ENCODE assay signal across 14 mouse cellular contexts in genomic region chr1:51650653-51650995, GRCm38 (mm10).
DNase-seq lines count a peak whose midpoint lies in the region; ATAC-seq and TF ChIP-seq lines count a peak whose summit lies in the region.
"Had no signal": no experiment of that assay in that cellular context is flagged by ENCODE, and none has a peak within 500 bp of the region (broad histone marks: within the 10 kb centered on the region; RNA-seq: fewer than 3 reads in every experiment).

No protein-coding gene starts in this region.

- no peaks in the 10 kb centered on the region for H3K9me3 ChIP-seq in forebrain, embryonic 13.5 days (replicated peaks)
- no peaks in the 10 kb centered on the region for H3K9me3 ChIP-seq in limb, embryonic 11.5 days (ENCODE audit: control insufficient read depth, low read length)
- H3K9me3 ChIP-seq in midbrain, embryonic 13.5 days: no peaks in the 10 kb centered on the region
- H3K9me3 ChIP-seq: heart, embryonic 13.5 days; kidney, embryonic 15.5 days; stomach, embryonic 15.5 days had no signal

- no peak for TF ChIP-seq POLR2A in kidney, adult 2 months (IDR thresholded peaks at IDR 0.05; ENCODE audit: low read depth, low read length)

- H3K4me2 ChIP-seq in forebrain, embryonic 13.5 days: no peak overlapping the region
- no peak overlapping the region for H3K4me2 ChIP-seq in limb, embryonic 11.5 days (ENCODE audit: low read depth, severe bottlenecking)
- 0 out of 2 replicates have a peak overlapping the region, but pooled peaks have one; percentile 17 for H3K4me2 ChIP-seq in midbrain, embryonic 13.5 days (replicated peaks)
- H3K4me2 ChIP-seq: heart, embryonic 13.5 days; kidney, embryonic 15.5 days; stomach, embryonic 15.5 days had no signal

- no peaks in the 10 kb centered on the region for H3K36me3 ChIP-seq in forebrain, embryonic 13.5 days (ENCODE audit: poor library complexity, severe bottlenecking)
- H3K36me3 ChIP-seq in limb, embryonic 11.5 days (ENCODE audit: control insufficient read depth, insufficient read depth, low read length): no peaks in the 10 kb centered on the region
- no peaks in the 10 kb centered on the region for H3K36me3 ChIP-seq in midbrain, embryonic 13.5 days
- H3K36me3 ChIP-seq in kidney, adult 2 months (ENCODE audit: control insufficient read depth, insufficient read depth, low read length): no peaks in the 10 kb centered on the region
- H3K36me3 ChIP-seq: heart, embryonic 13.5 days; kidney, embryonic 15.5 days; stomach, embryonic 15.5 days had no signal

- DNase-seq in embryo, embryonic 10 days (ENCODE audit: low spot score): peak; percentile 62
- peak; percentile 56 for DNase-seq in limb, embryonic 11.5 days (ENCODE audit: low spot score)
- no peak for DNase-seq in right cerebral cortex, postnatal 25 days
- no peak for DNase-seq in right cerebral cortex, postnatal 14 days
- DNase-seq in kidney, adult 2 months: no peak
- no peak for DNase-seq in right cerebral cortex, postnatal 10 days (ENCODE audit: low spot score in 2 of 2)
- DNase-seq: adrenal gland, postnatal 14 days; B cell, adult 2 months; cerebellum, adult 8-10 months had no signal

- ATAC-seq in forebrain, embryonic 13.5 days: peak; percentile 90
- peak; percentile 79 for ATAC-seq in limb, embryonic 11.5 days (ENCODE audit: insufficient number of reproducible peaks, low FRiP score, low TSS enrichment, low read depth)
- ATAC-seq in midbrain, embryonic 13.5 days: peak; percentile 95

- H3K27ac ChIP-seq in forebrain, embryonic 13.5 days: peak overlapping the region; percentile 88
- no peak overlapping the region for H3K27ac ChIP-seq in limb, embryonic 11.5 days (replicated peaks; ENCODE audit: low read depth, low read length)
- peak overlapping the region; percentile 78 for H3K27ac ChIP-seq in midbrain, embryonic 13.5 days
- H3K27ac ChIP-seq in kidney, adult 2 months (ENCODE audit: insufficient read depth, low read depth, low read length): no peak overlapping the region
- H3K27ac ChIP-seq: heart, embryonic 13.5 days; kidney, embryonic 15.5 days; stomach, embryonic 15.5 days had no signal

- TF ChIP-seq CTCF in kidney, adult 2 months (conservative IDR thresholded peaks at IDR 0.05; ENCODE audit: insufficient read depth, insufficient read length, low read depth, low read length): no peak

- no peak overlapping the region for H3K9ac ChIP-seq in forebrain, embryonic 13.5 days
- no peak overlapping the region for H3K9ac ChIP-seq in limb, embryonic 11.5 days (ENCODE audit: low read length)
- no peak overlapping the region for H3K9ac ChIP-seq in midbrain, embryonic 13.5 days (replicated peaks)
- H3K9ac ChIP-seq: heart, embryonic 13.5 days; kidney, embryonic 15.5 days; stomach, embryonic 15.5 days had no signal

- 6% methylated on average over 3 of the region's 3 CpGs for WGBS in forebrain, embryonic 13.5 days
- WGBS in limb, embryonic 11.5 days: 3% methylated on average over 3 of the region's 3 CpGs
- WGBS in midbrain, embryonic 13.5 days: 16% methylated on average over 3 of the region's 3 CpGs
- 48% methylated on average over 3 of the region's 3 CpGs for WGBS in kidney, adult 2 months

- no peaks in the 10 kb centered on the region for H3K27me3 ChIP-seq in forebrain, embryonic 13.5 days
- H3K27me3 ChIP-seq in limb, embryonic 11.5 days (ENCODE audit: control insufficient read depth, insufficient read depth, low read length): no peaks in the 10 kb centered on the region
- no peaks in the 10 kb centered on the region for H3K27me3 ChIP-seq in midbrain, embryonic 13.5 days
- H3K27me3 ChIP-seq in kidney, adult 2 months (replicated peaks; ENCODE audit: control insufficient read depth, insufficient read depth, low read length): no peaks in the 10 kb centered on the region
- H3K27me3 ChIP-seq: heart, embryonic 13.5 days; kidney, embryonic 15.5 days; stomach, embryonic 15.5 days had no signal

- H3K4me1 ChIP-seq in forebrain, embryonic 13.5 days: peaks cover 37% of the 10 kb centered on the region
- H3K4me1 ChIP-seq in limb, embryonic 11.5 days (ENCODE audit: control insufficient read depth, insufficient read depth, low read length): peaks cover 6% of the 10 kb centered on the region
- peaks cover 18% of the 10 kb centered on the region for H3K4me1 ChIP-seq in midbrain, embryonic 13.5 days (replicated peaks)
- H3K4me1 ChIP-seq in kidney, adult 2 months (ENCODE audit: control insufficient read depth, insufficient read depth, low read length): no peaks in the 10 kb centered on the region
- H3K4me1 ChIP-seq: kidney, embryonic 15.5 days; stomach, embryonic 15.5 days had no signal

- H3K4me3 ChIP-seq in forebrain, embryonic 13.5 days: no peak overlapping the region
- no peak overlapping the region for H3K4me3 ChIP-seq in limb, embryonic 11.5 days (ENCODE audit: low read depth, low read length)
- no peak overlapping the region for H3K4me3 ChIP-seq in midbrain, embryonic 13.5 days (replicated peaks)
- H3K4me3 ChIP-seq in kidney, adult 2 months (ENCODE audit: insufficient read depth, low read depth, low read length): no peak overlapping the region
- H3K4me3 ChIP-seq: heart, embryonic 13.5 days; kidney, embryonic 15.5 days; stomach, embryonic 15.5 days had no signal

Comparison
In these comparisons a context has a peak if more than half of its experiments do, and no peak if none do; other contexts are left out.
1. DNase-seq: peak in embryo, embryonic 10 days (single experiment) and limb, embryonic 11.5 days (single experiment); none in right cerebral cortex, postnatal 25 days (single experiment), right cerebral cortex, postnatal 14 days (single experiment), kidney, adult 2 months (single experiment) and right cerebral cortex, postnatal 10 days (0 of 2).
2. H3K27ac ChIP-seq: peak in forebrain, embryonic 13.5 days (single experiment) and midbrain, embryonic 13.5 days (single experiment); none in limb, embryonic 11.5 days (single experiment) and kidney, adult 2 months (single experiment).
3. Peak in every context shown above with its lines, with median percentiles within 50 percentile points of each other: ATAC-seq.